Mouse (Mus musculus): ENCODE measurements around the gene Ilf3.

- TF ChIP-seq FLI1 (IDR thresholded peaks at IDR 0.05; ENCODE audit: low read length) (no peak), GATA1 (IDR thresholded peaks at IDR 0.05; ENCODE audit: borderline replicate concordance, low read length) (no peak)
These were observed 13.2 kb downstream of the Ilf3 start for GRCm38 (mm10) chr9:21380868-21381267.

All from megakaryocyte, embryonic 14.5 days (primary cell).